Mouse (Mus musculus): ENCODE data around the gene Cwc22. TPM values are rescaled to one million over a fixed set of nuclear protein-coding genes. Genes with fewer than 3 reads are reported as not detected.

Gene Cwc22
- polyA plus RNA-seq, 1 experiment from 2014 or later: 36.8 TPM

DNA sequence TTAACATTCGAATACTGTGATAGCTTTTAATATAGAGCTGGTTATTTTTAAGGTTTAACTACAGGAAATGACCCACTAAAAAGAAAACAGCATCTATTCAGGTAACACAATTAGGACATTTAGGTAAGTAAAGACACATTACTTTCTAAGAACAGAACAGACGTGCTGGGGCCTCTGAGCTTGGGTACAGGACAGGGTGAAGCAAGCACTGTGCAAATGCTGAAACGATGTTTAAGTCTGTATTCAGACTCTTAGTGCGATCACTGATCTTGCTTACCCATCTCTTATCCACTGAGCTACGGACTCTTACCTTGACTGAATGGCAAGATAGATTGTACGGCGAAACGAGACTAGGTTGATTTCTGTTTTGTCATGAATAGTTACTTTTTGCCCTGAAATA is 31.0 kb downstream of the Cwc22 start:
- Histone ChIP-seq H3K9me3 (ENCODE audit: control insufficient read depth, low read length) (no peaks in the 10 kb centered on the region), H3K36me3 (ENCODE audit: control insufficient read depth, insufficient read depth, low read length) (peaks cover 6% of the 10 kb centered on the region; the same call in 1 of the 2 replicates), H3K9ac (ENCODE audit: low read length) (no peak overlapping the region), H3K27me3 (ENCODE audit: control insufficient read depth, insufficient read depth, low read length) (no peaks in the 10 kb centered on the region), H3K27ac (ENCODE audit: low read depth, low read length) (no peak overlapping the region), H3K4me2 (ENCODE audit: low read depth) (no peak overlapping the region), H3K4me1 (ENCODE audit: control insufficient read depth, insufficient read depth, low read length) (no peaks in the 10 kb centered on the region), H3K4me3 (ENCODE audit: low read depth, low read length) (no peak overlapping the region)
- WGBS: 93% methylated on average over 8 of the region's 8 CpGs
- no peak for DNase-seq (ENCODE audit: low spot score)
- ATAC-seq (ENCODE audit: insufficient read depth, low FRiP score, low TSS enrichment): no peak

DNA sequence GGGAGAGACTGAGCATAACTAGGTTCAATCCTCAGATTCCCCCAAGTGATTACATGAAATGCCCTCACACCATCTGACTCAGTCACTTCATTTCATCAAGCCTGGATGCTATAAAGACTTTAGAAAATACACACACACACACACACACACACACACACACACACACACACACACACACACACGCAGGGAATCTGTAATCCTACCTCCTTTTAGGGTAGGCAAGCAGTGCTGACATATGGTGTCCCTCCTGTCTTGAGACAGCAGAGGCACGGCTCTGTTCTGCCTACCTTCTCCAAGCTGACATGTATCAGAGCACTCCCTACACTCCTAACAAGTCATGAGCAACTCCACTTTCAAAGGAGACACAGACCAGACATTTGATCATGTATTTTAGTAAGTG is 32.5 kb downstream of the Cwc22 start:
- no peak overlapping the region for H3K4me3 ChIP-seq (ENCODE audit: low read depth, low read length)
- no peaks in the 10 kb centered on the region for H3K9me3 ChIP-seq (ENCODE audit: control insufficient read depth, low read length)
- no peak overlapping the region for H3K4me2 ChIP-seq (ENCODE audit: low read depth)
- WGBS: 76% methylated on average over 2 of the region's 2 CpGs
- no peaks in the 10 kb centered on the region for H3K4me1 ChIP-seq (ENCODE audit: control insufficient read depth, insufficient read depth, low read length)
- ATAC-seq (ENCODE audit: insufficient read depth, low FRiP score, low TSS enrichment): no peak
- peaks cover 6% of the 10 kb centered on the region; the same call in 1 of the 2 replicates for H3K36me3 ChIP-seq (ENCODE audit: control insufficient read depth, insufficient read depth, low read length)
- H3K27ac ChIP-seq (ENCODE audit: low read depth, low read length): no peak overlapping the region
- H3K9ac ChIP-seq (ENCODE audit: low read length): no peak overlapping the region
- no peak for DNase-seq (ENCODE audit: low spot score)
- H3K27me3 ChIP-seq (ENCODE audit: control insufficient read depth, insufficient read depth, low read length): no peaks in the 10 kb centered on the region

DNA sequence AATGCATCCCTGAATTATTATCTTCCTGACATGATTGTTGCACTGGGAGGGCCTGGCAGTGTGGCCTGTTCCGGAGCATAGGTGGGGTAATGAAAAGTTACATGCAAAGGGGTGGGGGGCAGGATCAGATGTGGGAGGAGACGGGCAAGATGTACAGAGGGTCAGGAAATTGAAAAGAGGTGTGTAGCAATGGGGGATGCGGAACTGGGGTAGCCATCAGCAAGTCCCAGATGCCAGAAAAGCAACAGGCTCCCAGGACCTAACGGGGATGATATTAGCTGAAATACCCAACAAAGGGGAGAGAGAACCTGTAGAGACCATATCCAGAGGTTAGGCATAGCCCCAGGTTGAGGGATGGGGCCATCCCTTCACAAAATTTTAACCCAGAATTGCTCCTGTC is 34.0 kb downstream of the Cwc22 start:
- Histone ChIP-seq H3K4me2 (ENCODE audit: low read depth) (no peak overlapping the region), H3K36me3 (ENCODE audit: control insufficient read depth, insufficient read depth, low read length) (peaks cover 6% of the 10 kb centered on the region; the same call in 1 of the 2 replicates), H3K27ac (ENCODE audit: low read depth, low read length) (no peak overlapping the region), H3K4me3 (ENCODE audit: low read depth, low read length) (no peak overlapping the region), H3K9ac (ENCODE audit: low read length) (no peak overlapping the region), H3K4me1 (ENCODE audit: control insufficient read depth, insufficient read depth, low read length) (no peaks in the 10 kb centered on the region), H3K9me3 (ENCODE audit: control insufficient read depth, low read length) (no peaks in the 10 kb centered on the region), H3K27me3 (ENCODE audit: control insufficient read depth, insufficient read depth, low read length) (no peaks in the 10 kb centered on the region)
- no peak for ATAC-seq (ENCODE audit: insufficient read depth, low FRiP score, low TSS enrichment)
- 94% methylated on average over 4 of the region's 4 CpGs for WGBS
- no peak for DNase-seq (ENCODE audit: low spot score)

DNA sequence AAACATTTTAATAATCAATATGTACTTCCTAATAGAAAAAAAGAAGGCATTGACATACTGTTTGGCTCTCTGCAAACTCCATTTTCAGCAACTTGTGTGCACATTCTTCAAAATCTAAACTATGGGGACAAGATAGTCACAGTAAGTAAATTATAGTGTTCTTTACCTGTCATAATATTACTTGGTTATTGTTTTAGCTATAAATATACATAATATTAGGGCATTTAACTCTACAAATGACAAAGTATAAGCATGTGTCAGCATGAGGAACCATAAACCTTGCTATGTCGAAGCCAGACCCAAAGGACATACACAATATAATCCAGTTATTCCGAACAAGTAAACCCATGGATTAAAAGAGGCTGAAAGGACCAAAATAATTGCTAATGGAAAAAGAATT is 34.7 kb downstream of the Cwc22 start:
- H3K4me1 ChIP-seq (ENCODE audit: control insufficient read depth, insufficient read depth, low read length): no peaks in the 10 kb centered on the region
- 97% methylated on average over 2 of the region's 2 CpGs for WGBS
- no peak overlapping the region for H3K4me3 ChIP-seq (ENCODE audit: low read depth, low read length)
- ATAC-seq (ENCODE audit: insufficient read depth, low FRiP score, low TSS enrichment) (no peak), DNase-seq (ENCODE audit: low spot score) (no peak)
- H3K9me3 ChIP-seq (ENCODE audit: control insufficient read depth, low read length): no peaks in the 10 kb centered on the region
- H3K36me3 ChIP-seq (ENCODE audit: control insufficient read depth, insufficient read depth, low read length): peaks cover 2% of the 10 kb centered on the region; the same call in 1 of the 2 replicates
- no peak overlapping the region for H3K4me2 ChIP-seq (ENCODE audit: low read depth)
- no peaks in the 10 kb centered on the region for H3K27me3 ChIP-seq (ENCODE audit: control insufficient read depth, insufficient read depth, low read length)
- H3K27ac ChIP-seq (ENCODE audit: low read depth, low read length): no peak overlapping the region
- H3K9ac ChIP-seq (ENCODE audit: low read length): no peak overlapping the region

DNA sequence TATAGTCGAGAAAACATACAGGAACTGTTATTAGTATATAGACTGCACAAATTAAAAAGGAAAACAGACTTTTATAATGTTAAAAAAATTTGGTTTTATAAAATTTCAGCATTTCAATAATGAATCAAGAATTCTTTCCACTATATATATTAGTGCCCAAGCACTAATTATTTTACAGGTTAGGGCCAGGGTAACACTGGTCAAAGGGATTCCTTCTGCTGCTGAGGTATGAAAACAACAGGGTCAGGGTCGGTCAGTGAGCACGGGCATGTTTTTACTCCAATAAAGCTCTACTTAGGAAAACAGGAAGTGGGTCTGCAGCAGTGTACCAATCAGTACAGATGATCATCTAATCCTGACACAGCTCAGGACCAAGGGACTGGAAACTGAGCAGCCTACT is 36.0 kb downstream of the Cwc22 start:
- no peak overlapping the region for H3K9ac ChIP-seq (ENCODE audit: low read length)
- peaks cover 2% of the 10 kb centered on the region; the same call in 1 of the 2 replicates for H3K36me3 ChIP-seq (ENCODE audit: control insufficient read depth, insufficient read depth, low read length)
- no peaks in the 10 kb centered on the region for H3K9me3 ChIP-seq (ENCODE audit: control insufficient read depth, low read length)
- DNase-seq (ENCODE audit: low spot score) (no peak), ATAC-seq (ENCODE audit: insufficient read depth, low FRiP score, low TSS enrichment) (no peak)
- H3K4me3 ChIP-seq (ENCODE audit: low read depth, low read length): no peak overlapping the region
- no peak overlapping the region for H3K27ac ChIP-seq (ENCODE audit: low read depth, low read length)
- no peaks in the 10 kb centered on the region for H3K4me1 ChIP-seq (ENCODE audit: control insufficient read depth, insufficient read depth, low read length)
- 67% methylated on average over 3 of the region's 3 CpGs for WGBS
- H3K4me2 ChIP-seq (ENCODE audit: low read depth): no peak overlapping the region
- no peaks in the 10 kb centered on the region for H3K27me3 ChIP-seq (ENCODE audit: control insufficient read depth, insufficient read depth, low read length)

DNA sequence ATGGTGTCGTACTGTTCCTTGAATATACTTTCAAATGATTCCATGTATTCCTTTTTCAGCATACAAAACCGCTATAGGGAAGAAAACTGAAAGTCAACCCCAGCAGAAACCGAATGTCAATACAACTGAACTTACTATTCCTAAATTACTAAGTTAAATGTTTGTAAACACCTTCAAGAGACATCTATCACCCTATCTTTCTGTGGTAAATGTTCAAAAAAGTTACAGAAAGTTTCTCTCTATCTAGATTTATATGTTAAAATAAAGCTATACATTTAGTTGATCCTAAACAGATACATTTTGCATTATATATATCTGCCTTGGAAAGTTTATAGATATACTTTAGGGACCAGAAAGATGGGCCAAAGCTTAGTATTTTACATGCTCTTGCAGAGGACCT is 39.0 kb downstream of the Cwc22 start:
- ATAC-seq (ENCODE audit: insufficient read depth, low FRiP score, low TSS enrichment) (no peak), DNase-seq (ENCODE audit: low spot score) (no peak)
- Histone ChIP-seq H3K4me3 (ENCODE audit: low read depth, low read length) (no peak overlapping the region), H3K36me3 (ENCODE audit: control insufficient read depth, insufficient read depth, low read length) (peaks cover 8% of the 10 kb centered on the region), H3K9ac (ENCODE audit: low read length) (no peak overlapping the region), H3K9me3 (ENCODE audit: control insufficient read depth, low read length) (no peaks in the 10 kb centered on the region), H3K4me2 (ENCODE audit: low read depth) (no peak overlapping the region), H3K4me1 (ENCODE audit: control insufficient read depth, insufficient read depth, low read length) (no peaks in the 10 kb centered on the region), H3K27me3 (ENCODE audit: control insufficient read depth, insufficient read depth, low read length) (no peaks in the 10 kb centered on the region), H3K27ac (ENCODE audit: low read depth, low read length) (no peak overlapping the region)
- 98% methylated on average over 3 of the region's 3 CpGs for WGBS

DNA sequence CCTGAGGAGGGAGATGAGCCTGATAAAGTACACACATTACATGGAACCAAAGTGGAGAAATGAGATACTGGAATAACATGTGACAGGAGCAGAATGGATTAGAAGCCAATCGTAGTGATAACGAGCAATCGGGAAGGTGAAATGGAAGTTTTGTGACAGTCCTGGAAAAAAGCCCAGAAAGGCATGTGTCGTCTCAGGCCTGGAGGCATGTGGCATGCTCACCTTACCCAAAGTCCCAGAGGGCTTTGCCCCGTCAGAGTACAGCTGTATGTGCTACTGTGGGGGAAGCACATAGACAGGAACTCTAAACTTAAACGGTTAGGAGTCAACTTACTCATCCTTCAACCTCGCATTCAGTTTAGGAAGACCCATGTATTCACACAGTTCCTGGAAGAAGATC is 41.2 kb downstream of the Cwc22 start:
- Histone ChIP-seq H3K27me3 (ENCODE audit: control insufficient read depth, insufficient read depth, low read length) (no peaks in the 10 kb centered on the region), H3K9ac (ENCODE audit: low read length) (no peak overlapping the region), H3K4me3 (ENCODE audit: low read depth, low read length) (no peak overlapping the region), H3K4me2 (ENCODE audit: low read depth) (no peak overlapping the region), H3K27ac (ENCODE audit: low read depth, low read length) (no peak overlapping the region), H3K36me3 (ENCODE audit: control insufficient read depth, insufficient read depth, low read length) (peaks cover 8% of the 10 kb centered on the region), H3K9me3 (ENCODE audit: control insufficient read depth, low read length) (no peaks in the 10 kb centered on the region), H3K4me1 (ENCODE audit: control insufficient read depth, insufficient read depth, low read length) (no peaks in the 10 kb centered on the region)
- ATAC-seq (ENCODE audit: insufficient read depth, low FRiP score, low TSS enrichment) (no peak), DNase-seq (ENCODE audit: low spot score) (no peak)
- WGBS: 93% methylated on average over 7 of the region's 7 CpGs

DNA sequence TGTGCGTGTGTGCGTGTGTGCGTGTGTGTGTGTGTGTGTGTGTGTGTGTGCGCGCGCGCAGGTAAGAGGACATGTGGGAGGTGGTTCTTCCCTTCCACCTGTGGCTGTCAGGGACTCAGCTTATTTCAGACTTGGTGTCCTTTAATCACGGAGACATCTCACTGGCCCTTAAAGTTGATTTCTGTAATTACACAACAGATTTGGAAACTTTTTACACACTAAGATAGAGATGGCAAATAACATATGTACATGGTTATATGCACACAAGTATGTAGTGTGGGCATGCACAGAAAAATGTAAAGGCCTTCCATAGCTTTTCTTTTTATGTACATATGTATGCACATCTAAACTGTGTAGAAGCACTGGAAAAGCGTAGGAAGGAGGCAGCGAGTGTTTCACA is 41.7 kb downstream of the Cwc22 start:
- DNase-seq (ENCODE audit: low spot score) (no peak), ATAC-seq (ENCODE audit: insufficient read depth, low FRiP score, low TSS enrichment) (no peak)
- Histone ChIP-seq H3K27me3 (ENCODE audit: control insufficient read depth, insufficient read depth, low read length) (no peaks in the 10 kb centered on the region), H3K36me3 (ENCODE audit: control insufficient read depth, insufficient read depth, low read length) (peaks cover 8% of the 10 kb centered on the region), H3K9ac (ENCODE audit: low read length) (no peak overlapping the region), H3K4me1 (ENCODE audit: control insufficient read depth, insufficient read depth, low read length) (no peaks in the 10 kb centered on the region), H3K4me2 (ENCODE audit: low read depth) (no peak overlapping the region), H3K9me3 (ENCODE audit: control insufficient read depth, low read length) (no peaks in the 10 kb centered on the region), H3K4me3 (ENCODE audit: low read depth, low read length) (no peak overlapping the region), H3K27ac (ENCODE audit: low read depth, low read length) (no peak overlapping the region)
- 91% methylated on average over 10 of the region's 10 CpGs for WGBS

DNA sequence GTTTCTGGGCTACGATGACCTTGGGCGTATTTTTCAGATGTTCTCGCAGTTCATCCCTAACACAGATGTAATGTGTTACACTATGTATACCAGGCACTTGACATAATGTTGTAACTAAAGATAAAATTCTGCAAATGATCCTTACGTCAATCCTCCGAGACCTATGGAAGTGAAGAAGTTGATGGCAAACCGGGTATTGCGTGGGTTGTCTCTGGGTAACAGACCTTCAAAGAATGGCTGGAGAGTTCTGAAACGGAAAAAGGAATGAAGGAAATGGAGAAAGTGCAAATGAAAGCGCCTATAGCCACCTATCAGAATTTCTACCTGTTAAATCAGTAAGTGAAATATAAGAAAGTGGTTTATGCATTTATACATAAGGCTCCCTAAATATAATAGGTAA is 42.2 kb downstream of the Cwc22 start:
- Histone ChIP-seq H3K27me3 (ENCODE audit: control insufficient read depth, insufficient read depth, low read length) (no peaks in the 10 kb centered on the region), H3K4me2 (ENCODE audit: low read depth) (no peak overlapping the region), H3K36me3 (ENCODE audit: control insufficient read depth, insufficient read depth, low read length) (peaks cover 8% of the 10 kb centered on the region), H3K27ac (ENCODE audit: low read depth, low read length) (no peak overlapping the region), H3K4me3 (ENCODE audit: low read depth, low read length) (no peak overlapping the region), H3K9ac (ENCODE audit: low read length) (no peak overlapping the region), H3K4me1 (ENCODE audit: control insufficient read depth, insufficient read depth, low read length) (no peaks in the 10 kb centered on the region), H3K9me3 (ENCODE audit: control insufficient read depth, low read length) (no peaks in the 10 kb centered on the region)
- ATAC-seq (ENCODE audit: insufficient read depth, low FRiP score, low TSS enrichment) (no peak), DNase-seq (ENCODE audit: low spot score) (no peak)
- 94% methylated on average over 9 of the region's 9 CpGs for WGBS
